Mouse (Mus musculus) B cell, adult 2 months (primary cell): ENCODE results near the gene Lrrc4b.

ENCODE experiments used
- DNase-seq, 2 experiments: peaks; one replicate each; pipeline ENCODE4 v3.0.0; 2022

Lrrc4b gene

GRCm38 (mm10) chr7:44488545-44488944 lies 59.7 kb downstream of the Lrrc4b start:
- no peak for DNase-seq

GRCm38 (mm10) chr7:44490281-44490680 lies 61.5 kb downstream of the Lrrc4b start:
- DNase-seq = no peak

GRCm38 (mm10) chr7:44491391-44491790 lies 62.6 kb downstream of the Lrrc4b start:
- no peak for DNase-seq

GRCm38 (mm10) chr7:44492166-44492826 lies 63.5 kb downstream of the Lrrc4b start:
- no peak for DNase-seq

DNA sequence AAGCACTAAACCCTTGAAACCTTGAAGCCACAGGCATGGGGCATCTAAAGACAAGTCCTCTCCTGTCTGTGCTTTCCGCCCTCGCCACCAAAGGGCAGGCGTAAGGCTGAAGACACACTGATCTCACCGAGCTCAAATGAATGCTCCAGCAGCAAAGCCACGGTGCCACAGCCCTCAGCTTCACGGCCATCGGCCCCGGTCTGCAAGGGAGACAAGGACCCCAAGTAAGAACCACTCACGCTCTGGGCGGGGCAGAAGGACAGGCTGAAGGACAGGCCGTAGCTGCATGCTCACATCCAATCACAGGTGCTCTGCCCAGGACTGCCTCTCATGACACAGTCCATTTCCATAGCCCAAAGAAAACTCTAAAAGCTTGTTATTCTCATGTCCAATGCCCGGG lies 65.9 kb downstream of the Lrrc4b start:
- no peak for DNase-seq

- no peak for DNase-seq
Measured at GRCm38 (mm10) chr7:44495086-44495485, 66.3 kb downstream of the Lrrc4b start.

DNA sequence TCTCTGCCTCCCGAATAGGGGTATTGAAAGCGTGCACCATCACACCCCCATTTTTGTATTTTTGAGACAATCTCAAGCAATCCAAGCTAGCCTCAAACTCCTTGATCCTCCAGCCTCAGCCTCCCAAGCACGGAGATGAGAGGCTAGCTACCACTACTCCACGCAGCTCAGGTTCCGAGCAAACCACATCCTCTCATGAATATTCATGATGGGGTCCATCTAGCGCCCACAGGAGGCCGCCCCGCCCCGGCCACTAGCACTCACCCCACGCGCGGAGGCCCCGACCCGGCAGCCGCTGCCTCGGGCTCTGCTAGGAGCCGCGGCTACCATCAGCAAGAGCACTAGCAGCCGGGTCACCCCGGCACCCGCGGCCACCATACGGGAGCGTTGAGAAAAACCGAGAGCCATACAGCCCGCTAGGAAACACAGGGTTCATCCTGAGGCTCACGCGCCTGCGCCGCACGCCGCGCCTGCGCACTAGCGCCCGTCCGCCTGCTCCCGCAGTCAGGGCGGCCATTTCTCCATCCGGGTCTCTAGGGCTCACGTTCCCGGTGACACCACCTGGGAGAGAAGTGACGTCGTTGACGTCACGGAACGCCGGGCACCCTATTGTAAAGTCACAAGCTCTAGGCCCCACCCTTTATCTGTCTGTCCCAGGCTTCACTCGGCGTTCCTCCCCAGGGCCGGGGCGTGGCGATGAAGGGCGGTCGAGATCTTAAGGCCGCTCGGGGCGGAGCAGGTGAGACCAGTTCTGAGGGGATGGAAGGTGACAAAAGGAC lies 67.4 kb downstream of the Lrrc4b start, which contains the start of the genes Emc10 and Fam71e1:
TSS of gene Emc10 (minus strand) at position 538 of the 779 bp plus-strand sequence.
TSS of gene Fam71e1 (plus strand) at position 590 of the 779 bp plus-strand sequence.
- DNase-seq = peak; percentile 98 to 99

GRCm38 (mm10) chr7:44496771-44497109 lies 67.9 kb downstream of the Lrrc4b start:
- DNase-seq = no peak

DNA sequence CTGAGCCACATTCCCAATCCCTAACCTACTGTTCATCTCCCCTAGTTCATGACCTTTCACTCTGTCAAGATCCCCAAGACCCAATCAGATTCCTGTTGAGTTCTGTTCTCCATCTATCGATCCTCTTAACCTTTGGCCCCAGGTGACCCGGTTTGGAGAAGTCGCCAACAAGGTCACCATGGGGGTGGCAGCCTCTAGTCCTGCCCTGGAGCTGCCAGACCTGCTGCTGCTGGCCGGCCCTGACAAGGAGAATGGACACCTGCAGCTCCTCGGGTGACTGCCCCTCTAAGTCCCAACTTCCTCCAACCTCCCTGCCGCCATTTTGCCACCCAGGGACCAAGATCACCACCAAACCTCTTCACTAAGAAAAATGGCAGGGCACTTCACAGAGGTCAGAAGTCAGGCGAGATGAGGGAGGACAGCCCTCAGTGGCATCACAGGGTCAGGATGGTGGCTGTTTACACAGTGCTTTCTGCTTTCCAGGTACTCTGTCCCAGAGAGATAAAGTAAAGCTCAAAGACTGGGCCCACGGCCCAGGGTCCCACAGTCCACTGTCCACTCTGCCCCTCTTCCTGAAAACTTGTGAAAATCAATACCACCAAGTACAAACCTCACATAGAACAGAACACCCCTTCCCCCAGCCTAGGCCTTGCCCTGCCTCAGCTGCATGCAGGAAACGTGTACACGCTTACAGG lies 68.7 kb downstream of the Lrrc4b start:
- DNase-seq = no peak

GRCm38 (mm10) chr7:44498922-44499321 lies 70.1 kb downstream of the Lrrc4b start:
- DNase-seq = no peak

DNA sequence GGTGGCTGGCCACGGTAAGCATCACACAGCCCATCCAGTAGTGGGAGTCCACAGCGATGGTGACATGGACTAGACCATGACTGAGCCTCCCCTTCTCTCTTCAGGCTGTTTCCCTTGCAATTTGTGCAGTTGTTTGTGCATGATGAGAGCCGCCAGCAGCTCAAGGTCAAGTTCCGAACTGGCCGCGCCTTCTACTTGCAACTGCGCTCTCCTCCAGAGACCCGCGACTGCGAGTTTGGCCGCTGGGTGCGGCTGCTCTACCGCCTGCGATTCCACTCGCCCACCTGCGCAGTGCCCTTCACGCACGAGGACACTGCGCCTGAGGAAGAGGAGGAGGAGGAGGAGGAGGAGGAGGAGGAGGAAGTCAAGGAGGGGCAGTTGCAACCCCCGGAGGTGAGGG lies 71.2 kb downstream of the Lrrc4b start:
- DNase-seq = no peak

DNA sequence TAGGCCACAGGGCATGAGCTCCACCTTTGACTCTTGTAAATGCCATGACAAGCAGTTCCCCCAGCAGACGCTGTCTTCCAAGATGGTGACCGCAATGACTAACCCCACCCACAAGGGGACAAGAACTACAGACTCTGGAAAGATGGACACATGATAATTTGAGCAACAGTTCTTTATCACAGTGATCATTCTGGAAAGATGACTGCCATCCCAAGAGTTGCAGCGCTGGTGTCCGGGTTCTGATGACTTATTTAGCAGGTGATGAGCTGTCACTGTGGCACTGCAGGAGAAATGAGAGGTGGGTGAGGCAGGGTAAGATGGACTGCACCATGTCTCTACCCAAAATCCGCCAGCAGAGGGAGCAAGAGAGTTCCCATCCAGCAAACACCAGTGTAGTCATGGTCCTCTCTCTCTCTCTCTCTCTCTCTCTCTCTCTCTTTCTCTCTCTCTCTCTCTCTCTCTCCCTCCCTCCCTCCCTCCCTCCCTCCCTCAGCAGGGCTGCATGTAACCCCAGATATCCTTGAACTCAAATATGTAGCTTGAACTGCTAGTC lies 72.8 kb downstream of the Lrrc4b start:
- peak; percentile 87 to 89 for DNase-seq

DNA sequence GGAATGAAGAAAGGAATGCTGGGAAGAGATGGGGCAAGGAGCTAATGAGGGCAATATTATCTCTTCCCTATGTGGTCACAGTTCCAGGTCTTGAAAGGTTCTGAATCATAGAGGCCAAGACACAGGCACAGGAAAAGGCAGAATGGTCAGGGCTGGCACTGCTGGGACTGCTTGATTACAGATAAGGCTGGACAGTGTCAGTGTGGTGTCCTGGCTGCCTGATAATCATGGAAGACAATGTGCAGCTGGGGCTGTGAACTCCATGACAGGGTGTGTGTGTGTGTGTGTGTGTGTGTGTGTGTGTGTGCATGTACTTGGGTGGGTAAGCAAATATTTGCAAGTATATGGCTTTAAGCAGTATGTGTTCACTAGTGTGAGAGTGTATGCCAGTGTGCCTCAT lies 78.7 kb downstream of the Lrrc4b start:
- no peak for DNase-seq
